Mouse (Mus musculus) right cerebral cortex, postnatal 4 days (tissue): Measurements from ENCODE around the gene Tspo2.

Experiments
- DNase-seq: peaks from one replicate; pipeline ENCODE4 v3.0.0-alpha.2; 2022

Gene Tspo2

GRCm38 (mm10) chr17:48450666-48451352, 513 bp downstream of the Tspo2 start:
- DNase-seq: no peak

GRCm38 (mm10) chr17:48447675-48448074, 3.6 kb downstream of the Tspo2 start:
- DNase-seq: no peak

- DNase-seq: no peak
Measured at GRCm38 (mm10) chr17:48443542-48444145, 7.7 kb downstream of the Tspo2 start.

- no peak for DNase-seq
Measured at GRCm38 (mm10) chr17:48442745-48443457, 8.4 kb downstream of the Tspo2 start.

DNA sequence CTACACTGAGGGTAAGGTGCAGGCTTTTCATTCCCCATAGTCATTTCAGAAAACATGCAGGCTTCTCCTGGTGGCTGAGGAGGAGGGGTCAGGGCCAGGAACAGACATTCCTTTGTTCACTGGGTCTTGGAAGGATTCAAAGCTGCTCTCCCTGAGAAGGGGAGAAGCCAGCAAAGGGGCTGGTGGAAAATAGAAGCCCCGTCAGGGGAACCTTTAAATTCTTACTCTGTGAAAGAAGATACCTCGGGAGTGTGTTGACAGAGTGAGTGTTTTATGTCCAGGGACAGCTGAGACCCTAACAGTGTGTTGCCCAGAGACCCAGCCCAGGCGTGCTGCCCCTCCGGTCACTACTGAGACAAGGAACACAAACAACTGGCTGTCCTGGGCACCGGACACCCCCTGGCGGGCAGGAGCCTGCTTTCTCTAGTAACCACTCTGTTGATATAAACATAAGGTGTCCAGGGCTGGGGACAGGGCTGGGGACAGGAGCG, 13.9 kb downstream of the Tspo2 start:
- no peak for DNase-seq

DNA sequence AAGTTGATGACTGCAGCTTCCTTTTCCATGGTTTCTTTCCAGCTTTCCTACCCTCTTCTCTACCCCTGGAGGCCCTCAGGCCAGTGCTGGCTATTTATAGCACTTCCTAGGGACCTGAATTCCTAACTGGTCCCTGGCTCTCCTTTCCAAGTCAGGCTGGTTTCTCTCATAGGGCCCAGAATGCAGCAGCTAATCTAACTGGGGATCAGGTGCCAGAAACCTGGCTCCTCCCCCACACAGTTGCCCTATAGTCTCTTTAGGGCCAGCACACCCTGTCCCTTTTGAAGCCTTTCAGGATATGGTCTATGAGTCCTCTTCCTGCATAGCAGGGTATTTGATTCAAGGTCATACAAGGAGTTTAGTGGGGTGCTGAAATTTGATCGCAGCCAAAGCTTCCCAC, 14.8 kb downstream of the Tspo2 start:
- DNase-seq: no peak

DNA sequence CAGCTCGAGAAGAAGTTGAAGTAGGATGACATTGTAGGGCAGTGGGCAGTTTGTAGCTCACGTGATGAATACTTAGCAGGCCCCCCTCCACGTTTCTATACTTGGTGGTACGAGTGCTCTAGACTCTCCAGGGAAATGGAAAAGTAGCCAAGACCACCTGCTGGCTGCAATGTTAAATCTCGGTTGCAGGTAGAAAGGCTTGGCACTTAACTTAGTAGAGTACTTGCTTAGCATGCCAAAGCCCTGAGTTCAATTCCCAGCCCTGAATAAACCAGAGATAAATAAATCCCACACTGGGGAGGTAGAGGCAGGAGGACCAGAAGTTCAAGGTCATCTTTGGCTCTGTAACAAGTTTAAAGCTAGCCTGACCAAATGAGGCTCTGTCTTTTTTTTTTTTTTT, 16.8 kb downstream of the Tspo2 start:
- no peak for DNase-seq

DNA sequence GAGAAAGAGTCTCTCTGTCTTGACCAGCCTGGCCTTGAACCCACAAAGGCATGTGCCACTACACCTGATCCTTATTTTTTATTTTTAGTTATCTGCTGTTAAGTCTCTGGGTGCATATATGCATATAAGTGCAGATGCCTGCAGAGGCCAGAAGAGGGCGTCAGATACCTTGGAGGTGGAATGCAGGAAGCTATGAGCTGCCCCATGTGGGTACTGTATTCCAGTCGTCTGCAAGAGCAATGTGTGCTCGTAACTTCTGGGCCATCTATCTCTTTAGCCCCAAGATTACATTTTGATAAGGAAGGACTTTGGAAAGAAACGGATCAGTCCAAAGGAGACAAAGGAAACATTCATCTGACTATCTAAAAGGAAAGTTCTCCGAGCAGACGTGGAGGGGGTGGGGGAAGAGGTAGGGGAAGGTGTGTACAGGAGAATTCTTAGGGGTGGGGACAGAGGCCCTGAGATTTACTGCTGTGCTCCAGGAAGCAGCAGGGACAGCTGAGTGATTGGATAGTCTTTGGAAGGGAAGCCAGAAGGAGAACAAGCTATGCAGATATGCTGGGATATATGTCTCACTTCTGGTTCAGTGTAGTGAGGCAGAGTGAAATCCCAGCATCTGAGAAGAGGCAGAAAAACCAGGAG, 17.5 kb downstream of the Tspo2 start:
- DNase-seq: no peak

DNA sequence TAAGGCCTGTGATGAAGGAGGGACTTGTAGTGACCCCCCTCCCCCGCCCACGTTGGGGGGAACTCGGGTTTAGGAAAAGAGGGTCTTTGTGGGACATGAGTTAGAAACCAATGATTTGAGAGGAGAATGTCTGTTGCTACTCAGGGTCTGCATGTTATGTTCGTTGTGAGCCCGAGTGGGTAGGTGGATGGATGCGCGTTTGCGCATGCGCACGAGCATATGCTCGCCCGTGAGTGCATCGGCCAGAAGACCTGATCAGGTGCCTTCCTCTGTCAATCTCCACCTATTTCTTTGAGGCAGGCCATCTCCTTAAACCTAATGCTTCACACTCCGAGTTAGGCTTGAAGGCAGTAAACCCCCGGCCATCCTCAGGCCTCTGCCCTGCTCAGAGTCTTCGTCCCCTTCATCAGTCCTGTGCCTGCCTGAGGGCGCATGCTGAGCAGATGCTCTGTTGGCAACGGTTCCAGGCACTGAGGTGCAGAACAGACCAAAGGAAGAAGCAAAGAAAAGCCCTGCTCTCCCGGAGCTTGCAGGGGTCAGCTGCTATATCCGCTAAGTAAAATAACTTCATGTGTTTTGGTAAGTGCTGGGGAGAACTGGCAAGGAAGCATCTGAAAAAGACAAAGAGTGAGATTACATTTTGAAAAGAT, 18.2 kb downstream of the Tspo2 start:
- peak; percentile 10 for DNase-seq

- DNase-seq: no peak
Measured at GRCm38 (mm10) chr17:48432158-48432980, 19.0 kb downstream of the Tspo2 start, which contains the start of gene Apobec2. Gene Apobec2, minus strand, starts transcription at chr17:48432930.

- no peak for DNase-seq
Measured at GRCm38 (mm10) chr17:48431054-48431453, 20.3 kb downstream of the Tspo2 start.

DNA sequence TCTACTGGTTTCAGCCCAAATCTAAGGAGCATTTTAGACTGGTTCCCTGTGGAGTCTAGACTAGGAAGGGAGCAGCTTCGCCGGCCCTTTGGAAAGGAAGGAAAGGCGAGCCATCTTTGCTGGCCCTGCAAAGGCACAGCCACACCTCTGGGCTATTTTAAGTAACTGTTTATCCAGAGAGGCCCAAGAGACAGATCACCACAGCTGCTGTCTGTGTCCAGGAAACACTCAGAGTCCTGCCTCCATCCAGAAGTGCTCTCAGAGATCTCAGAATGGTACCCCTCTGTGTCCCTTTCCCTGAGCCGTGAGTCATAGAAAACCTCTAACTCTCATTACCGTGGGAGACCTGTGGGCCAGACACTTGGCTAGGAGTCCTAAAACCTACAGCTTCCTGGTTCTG, 20.9 kb downstream of the Tspo2 start:
- no peak for DNase-seq

- DNase-seq: no peak
Measured at GRCm38 (mm10) chr17:48427852-48428530, 23.3 kb downstream of the Tspo2 start.

DNA sequence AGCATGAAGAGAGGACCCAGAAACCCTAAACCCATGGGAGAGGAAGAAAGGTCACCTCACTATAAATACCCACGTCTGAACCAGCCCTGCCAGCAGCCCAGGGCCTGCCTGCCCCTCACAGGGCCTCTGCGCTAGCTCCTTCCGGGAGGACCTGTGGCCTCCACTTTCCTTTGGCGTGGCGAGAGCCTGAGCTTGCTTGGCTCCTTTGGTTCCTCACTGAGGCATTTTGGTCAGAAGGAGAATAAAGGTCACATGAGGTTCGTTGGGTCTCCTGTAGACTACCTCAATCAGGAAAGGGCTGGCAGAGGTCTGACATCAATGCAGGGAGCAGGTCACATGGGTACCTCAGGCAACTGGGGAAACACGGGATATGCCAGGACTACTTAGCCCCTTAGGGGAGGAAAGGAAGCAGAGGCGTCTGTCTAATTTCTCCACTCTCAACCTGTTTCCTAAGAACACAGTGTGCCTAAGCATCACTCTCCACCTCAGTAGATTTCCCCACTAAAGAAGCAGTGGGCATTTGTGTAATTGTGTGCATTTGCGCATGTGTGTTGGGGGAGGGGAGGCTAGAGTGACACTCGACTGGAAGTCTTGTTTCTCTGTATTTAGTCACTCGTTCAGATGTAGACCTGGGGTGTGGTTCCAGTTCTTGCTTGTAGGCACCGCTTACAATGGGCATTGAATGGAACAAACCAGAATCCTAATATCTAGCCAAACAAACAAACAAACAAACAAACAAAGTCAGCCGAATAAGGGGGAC, 24.2 kb downstream of the Tspo2 start:
- DNase-seq: no peak

DNA sequence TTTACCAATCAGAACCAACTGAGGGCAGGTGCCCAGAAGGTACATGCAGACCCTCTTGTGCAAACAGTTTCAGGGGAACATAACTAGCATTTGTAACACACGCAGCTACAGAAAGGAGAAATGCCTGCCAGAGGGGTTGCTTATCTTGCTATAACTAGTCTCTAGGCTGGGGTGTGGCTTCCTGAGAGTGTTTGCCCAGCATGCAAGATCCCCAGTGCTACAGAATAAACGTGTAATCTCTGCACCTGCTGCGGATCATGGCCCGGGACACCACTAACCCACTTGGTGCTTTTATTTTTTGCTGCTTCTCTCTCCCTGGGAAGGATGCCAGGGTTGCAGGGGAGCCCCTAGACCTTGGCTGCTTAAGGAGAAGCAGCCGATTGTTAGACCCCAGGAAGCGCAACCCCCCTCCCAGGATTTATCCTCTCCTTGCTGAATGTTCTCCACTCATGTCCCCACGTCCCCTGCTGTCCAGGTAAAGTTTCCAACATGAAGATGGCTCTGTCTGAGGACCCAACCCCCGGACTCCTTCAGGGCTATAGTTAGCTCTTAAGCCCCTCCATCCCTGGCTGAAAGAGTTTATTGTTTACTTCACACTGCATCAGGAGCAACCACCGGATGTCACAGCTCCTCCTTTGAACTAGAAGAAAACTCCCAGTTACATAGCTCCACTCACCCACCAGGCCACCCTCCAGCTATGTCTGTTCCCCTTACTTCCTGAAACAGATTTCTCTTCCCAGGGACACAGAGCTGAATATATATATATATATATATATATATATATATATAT, 25.3 kb downstream of the Tspo2 start:
- DNase-seq: no peak

- no peak for DNase-seq
Measured at GRCm38 (mm10) chr17:48424237-48424636, 27.1 kb downstream of the Tspo2 start.

DNA sequence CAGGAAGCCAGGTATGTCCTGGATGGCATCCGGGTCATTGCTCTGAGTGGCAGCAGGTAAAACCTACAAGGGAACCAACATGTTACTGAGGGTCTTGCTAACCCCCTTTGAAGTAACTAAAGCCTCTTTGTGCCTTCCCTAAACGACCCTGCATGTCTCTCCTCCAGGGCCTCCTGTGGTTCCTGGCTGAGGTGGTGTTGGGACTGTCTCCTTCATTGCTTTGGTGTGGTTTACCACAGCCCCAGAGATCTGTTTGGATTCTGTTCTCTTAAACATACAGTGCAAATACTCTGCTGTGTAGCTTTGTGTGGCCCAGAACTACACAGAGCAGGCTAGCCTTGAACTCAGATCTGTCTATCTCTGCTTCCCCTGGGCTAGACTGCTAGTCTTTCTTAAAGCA, 31.8 kb downstream of the Tspo2 start:
- DNase-seq: no peak

GRCm38 (mm10) chr17:48418781-48419180, 32.5 kb downstream of the Tspo2 start:
- DNase-seq: no peak

GRCm38 (mm10) chr17:48418174-48418573, 33.1 kb downstream of the Tspo2 start:
- DNase-seq: no peak

DNA sequence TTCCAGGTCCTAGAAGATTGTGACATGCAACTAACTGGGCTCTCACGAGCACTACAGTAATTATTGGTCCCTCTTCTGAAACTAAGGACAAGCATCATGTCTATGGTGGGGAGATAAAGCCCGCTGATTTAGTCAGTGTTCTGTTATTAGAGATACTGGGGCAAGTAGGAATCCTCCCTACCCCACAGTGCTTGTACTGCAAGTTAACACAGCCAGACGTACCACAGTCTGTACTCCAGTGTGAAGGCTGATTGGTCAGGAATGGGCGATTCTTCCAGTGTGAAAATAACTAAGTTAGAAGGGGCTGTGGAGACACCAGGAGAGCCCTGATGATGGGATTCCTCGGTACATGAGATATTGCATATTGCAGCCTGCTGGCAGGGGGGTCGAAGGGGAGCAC, 33.8 kb downstream of the Tspo2 start:
- no peak for DNase-seq
